Mouse (Mus musculus) gonadal fat pad, adult 2 months (tissue): ENCODE results near the gene Gm33543. TPM values are rescaled to one million over a fixed set of nuclear protein-coding genes. Genes with fewer than 3 reads are reported as not detected.

ENCODE experiments used
- DNase-seq: peaks from one replicate; pipeline ENCODE4 v3.0.0-alpha.2; 2012; ENCODE audit warnings: low read depth
- polyA plus RNA-seq: library from polyadenylated mRNA; depleted of rRNA; stranded (reverse); fragments of >200 nt; gene quantifications from 2 replicates; pipeline ENCODE4 v1.2.3, GENCODE M21; 2012

Gene Gm33543
- polyA plus RNA-seq, 1 experiment: 0.61 TPM

- no peak for DNase-seq
These were observed 6.0 kb downstream of the Gm33543 start for GRCm38 (mm10) chr10:95836530-95837264.

GRCm38 (mm10) chr10:95830891-95831290 lies 11.8 kb downstream of the Gm33543 start:
- DNase-seq: no peak

GRCm38 (mm10) chr10:95829471-95829870 lies 13.3 kb downstream of the Gm33543 start:
- no peak for DNase-seq

GRCm38 (mm10) chr10:95828374-95828773 lies 14.4 kb downstream of the Gm33543 start:
- no peak for DNase-seq

GRCm38 (mm10) chr10:95825651-95826050 lies 17.1 kb downstream of the Gm33543 start:
- DNase-seq: no peak

- no peak for DNase-seq
These were observed 24.2 kb downstream of the Gm33543 start for GRCm38 (mm10) chr10:95818506-95818905.

- no peak for DNase-seq
These were observed 25.1 kb downstream of the Gm33543 start for GRCm38 (mm10) chr10:95817419-95818161.

- DNase-seq: no peak
These were observed 28.4 kb downstream of the Gm33543 start for GRCm38 (mm10) chr10:95814351-95814750.

GRCm38 (mm10) chr10:95811869-95812268 lies 30.9 kb downstream of the Gm33543 start:
- no peak for DNase-seq

GRCm38 (mm10) chr10:95801443-95801811 lies 41.3 kb downstream of the Gm33543 start:
- no peak for DNase-seq

GRCm38 (mm10) chr10:95800693-95801442 lies 41.9 kb downstream of the Gm33543 start:
- no peak for DNase-seq

GRCm38 (mm10) chr10:95797645-95798395 lies 44.9 kb downstream of the Gm33543 start:
- DNase-seq: no peak

- no peak for DNase-seq
These were observed 47.2 kb downstream of the Gm33543 start for GRCm38 (mm10) chr10:95795500-95795899.

- no peak for DNase-seq
These were observed 48.0 kb downstream of the Gm33543 start for GRCm38 (mm10) chr10:95794706-95795105.

GRCm38 (mm10) chr10:95791427-95791804 lies 51.3 kb downstream of the Gm33543 start:
- DNase-seq: no peak

GRCm38 (mm10) chr10:95790771-95791426 lies 51.8 kb downstream of the Gm33543 start:
- DNase-seq: no peak

- no peak for DNase-seq
These were observed 55.6 kb downstream of the Gm33543 start for GRCm38 (mm10) chr10:95787176-95787575.

GRCm38 (mm10) chr10:95784837-95785236 lies 57.9 kb downstream of the Gm33543 start:
- DNase-seq: no peak

GRCm38 (mm10) chr10:95780881-95781600 lies 61.7 kb downstream of the Gm33543 start:
- no peak for DNase-seq

- DNase-seq: no peak
These were observed 62.8 kb downstream of the Gm33543 start for GRCm38 (mm10) chr10:95779801-95780385.
